Mouse (Mus musculus): ENCODE data around the gene Sumf1.
A peak's percentile ranks its signal among the peaks of the same experiment; 100 is the strongest.

Sumf1 gene

DNA sequence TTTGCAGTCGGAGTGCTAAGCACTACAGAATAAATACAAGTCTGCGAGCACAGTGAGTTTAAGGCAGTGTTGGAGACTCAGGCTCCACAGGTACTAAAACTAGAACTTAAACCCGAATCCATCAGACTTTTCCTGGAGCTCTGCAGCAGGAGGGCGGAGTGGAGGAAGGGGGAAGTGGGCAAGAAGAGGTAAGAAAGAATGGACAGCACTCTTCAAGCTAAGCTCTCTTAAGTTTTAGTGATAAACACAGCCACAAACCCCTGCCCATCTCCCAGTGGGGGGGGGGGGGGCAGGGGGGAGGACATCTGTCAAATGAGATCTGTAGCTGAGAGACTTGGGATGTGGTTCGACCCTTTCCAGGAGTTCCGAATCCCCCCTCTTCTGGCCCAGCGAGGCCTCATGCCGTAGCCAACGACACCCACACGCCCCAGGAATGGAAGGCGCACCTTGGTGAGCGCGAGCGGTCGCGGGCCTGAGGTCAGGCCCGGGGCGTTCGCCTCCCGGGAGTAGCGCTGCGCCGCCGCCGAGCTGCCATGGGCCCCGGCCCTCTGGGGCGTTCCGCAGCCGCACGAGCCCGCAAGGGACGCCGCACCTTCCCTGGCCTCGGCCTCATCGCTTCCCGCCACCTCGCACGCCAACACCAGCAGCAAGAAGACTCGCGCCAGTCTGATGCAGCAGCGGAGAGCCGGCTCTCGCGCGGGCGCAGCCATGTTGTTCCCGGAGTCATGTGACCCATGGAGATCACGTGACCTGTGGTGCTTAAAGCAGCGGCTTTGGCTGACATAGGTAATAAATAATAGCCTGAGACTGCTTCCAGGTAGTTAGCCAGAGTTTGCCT lies at the start of gene Sumf1:
TSS of gene Sumf1 (minus strand) at position 736 of the 838 bp plus-strand sequence.
- DNase-seq, result peak; percentile 97 to 98

DNA sequence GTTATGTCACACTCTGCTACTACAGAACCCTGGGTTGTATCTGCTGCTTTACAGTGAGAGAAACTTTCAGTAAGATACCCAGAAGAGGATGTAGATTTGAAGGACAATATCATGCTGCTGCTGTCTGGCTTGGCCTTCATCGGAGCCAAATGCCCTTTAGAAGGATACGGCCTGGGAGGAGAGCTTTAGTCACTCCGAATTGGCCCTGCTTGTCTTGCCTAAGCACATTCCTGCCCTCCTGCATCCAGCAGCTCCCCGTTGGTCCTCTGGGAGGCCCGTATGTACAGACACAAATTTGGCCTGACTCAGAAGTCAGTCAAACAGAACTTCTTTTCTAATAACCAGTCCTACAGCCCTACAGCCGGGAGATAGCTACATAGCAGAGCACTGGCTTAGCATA lies 49.2 kb upstream of the Sumf1 start:
- peak; percentile 32 to 45 for DNase-seq

DNA sequence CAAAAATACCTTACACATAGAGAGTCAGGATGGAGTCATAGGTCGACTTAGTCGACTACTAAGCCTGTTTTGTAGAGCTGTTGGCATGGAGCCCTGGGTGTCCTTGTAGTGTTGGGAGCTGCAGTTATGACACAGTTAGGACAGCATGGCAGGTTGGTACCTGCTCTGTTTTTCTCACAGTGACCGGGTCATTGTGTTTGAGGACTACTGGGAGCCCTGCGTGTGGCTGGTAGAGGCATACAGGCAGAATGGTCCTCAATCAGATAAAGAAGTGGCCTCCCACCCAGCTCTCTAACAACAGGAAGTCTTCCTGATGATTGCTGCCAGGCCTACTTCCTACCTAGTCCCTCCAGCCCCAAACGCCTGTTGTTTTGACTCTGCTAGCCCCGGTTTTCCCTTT lies 47.7 kb upstream of the Sumf1 start:
- peak in 1 of 2 experiments; percentile 49 for DNase-seq

DNA sequence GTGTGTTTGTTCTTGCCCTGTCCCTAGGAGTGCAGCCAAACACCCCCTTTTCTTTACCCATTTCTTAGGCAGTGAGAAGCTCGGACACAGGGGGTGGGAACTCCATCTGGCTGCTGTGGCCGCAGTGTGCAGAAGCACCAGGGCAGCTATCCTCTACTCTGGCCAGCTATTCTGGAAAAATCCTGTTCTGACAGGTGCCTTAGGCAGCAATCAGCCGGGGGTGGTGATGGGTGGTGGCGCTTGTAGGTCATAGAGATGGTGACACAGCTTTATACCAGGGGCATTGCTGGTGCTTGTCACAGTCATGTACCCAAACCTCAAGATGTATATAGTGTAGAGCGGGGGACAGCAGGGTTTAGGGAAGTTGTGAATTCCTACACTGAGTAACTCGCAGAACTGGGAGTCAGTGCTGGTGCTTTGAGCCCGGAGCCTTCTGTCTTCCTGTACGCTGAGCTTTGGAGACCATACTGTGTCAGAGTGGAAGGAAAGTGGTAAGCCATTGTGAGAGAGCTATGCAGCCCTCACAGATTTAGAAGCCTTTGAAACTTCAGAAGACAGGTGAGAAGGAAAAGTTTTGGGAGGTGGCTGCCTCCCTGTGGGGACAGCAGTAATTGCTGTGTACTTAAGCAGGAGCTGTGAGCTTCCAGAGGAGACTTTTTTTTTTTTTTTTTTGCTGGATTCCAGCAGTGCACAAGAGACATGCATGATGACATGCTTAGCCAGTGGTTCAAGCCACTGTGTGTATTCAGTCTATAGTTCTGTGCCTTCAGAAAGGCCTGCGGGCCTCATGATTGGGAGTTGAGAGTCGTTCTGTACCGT lies 46.7 kb upstream of the Sumf1 start:
- DNase-seq, result no peak

DNA sequence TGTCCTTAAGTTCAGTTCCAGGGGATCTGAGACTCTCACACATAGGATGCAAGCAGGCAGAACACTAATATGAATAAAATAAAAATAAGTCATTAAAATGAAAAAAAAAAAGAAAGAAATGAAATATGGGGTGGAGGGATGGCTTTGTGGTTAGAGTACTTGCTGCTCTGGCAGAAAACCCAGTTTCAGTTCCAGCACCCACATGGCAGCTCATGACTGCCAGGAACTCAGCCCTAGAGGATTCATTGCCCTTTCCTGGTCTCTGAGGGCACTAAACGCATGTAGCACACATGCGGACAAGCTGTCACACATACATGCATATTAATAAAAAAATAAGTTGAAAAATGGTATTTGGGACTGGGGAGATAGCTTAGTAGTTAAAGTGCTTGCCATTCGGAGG lies 45.2 kb upstream of the Sumf1 start:
- DNase-seq, result no peak

DNA sequence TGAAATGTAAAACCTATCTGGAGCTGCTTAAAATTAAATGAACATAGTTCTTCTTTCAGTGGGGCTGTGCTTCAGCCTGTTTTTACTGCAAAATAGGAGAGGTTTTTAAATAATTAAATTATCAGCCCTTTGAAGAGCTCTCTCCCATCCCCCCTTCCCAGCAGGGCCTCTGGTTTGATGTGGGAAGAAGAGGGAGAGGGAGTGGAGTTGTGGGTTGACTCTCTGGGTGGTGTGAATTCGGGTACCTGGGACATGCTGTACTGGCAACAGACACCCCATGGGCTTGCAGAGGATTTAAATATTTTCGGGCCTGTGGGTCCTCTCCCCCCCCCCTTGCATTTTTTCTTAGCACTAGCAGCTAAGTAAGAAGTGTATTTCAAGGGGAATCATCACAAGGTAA lies 43.2 kb upstream of the Sumf1 start:
- no peak for DNase-seq

DNA sequence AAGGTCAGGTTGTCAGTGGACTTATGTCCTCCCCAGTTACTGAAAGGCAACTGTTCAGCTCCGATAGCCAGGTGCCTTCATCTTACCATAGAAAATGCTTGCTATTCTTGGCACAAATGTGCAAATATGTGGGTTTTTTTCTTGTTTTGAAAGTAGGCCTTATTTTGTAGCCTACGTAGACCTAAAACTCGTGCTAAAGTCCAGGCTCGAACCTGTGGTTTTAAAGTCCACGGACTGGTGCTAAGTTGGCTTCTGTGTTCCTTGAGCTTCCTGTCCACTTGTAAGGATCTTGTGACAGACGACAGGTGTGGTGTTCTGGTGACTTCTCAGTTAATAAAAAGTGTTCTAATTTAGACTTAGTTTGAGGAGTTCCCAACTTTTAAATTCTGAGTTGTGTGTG lies 42.7 kb upstream of the Sumf1 start:
- DNase-seq, result no peak

DNA sequence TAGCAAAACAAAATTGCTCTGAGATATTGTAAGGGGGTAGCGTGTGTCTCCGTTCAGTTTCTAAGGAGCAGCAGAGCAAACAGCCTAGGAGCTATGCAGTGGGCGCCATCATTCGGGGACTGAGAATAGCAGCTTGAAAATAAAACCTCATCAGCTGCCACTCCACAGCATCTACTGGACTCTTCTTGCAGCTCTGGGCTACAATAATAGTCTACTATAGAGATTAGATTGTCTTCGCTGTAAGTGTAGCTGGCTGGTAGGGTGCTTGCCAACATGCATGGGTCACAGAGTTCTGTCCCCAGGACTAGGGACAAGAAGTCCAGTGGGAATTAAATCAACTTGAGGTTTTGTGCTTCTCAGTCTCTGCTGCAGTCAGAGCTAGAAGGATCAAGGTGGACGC lies 42.1 kb upstream of the Sumf1 start:
- no peak for DNase-seq

DNA sequence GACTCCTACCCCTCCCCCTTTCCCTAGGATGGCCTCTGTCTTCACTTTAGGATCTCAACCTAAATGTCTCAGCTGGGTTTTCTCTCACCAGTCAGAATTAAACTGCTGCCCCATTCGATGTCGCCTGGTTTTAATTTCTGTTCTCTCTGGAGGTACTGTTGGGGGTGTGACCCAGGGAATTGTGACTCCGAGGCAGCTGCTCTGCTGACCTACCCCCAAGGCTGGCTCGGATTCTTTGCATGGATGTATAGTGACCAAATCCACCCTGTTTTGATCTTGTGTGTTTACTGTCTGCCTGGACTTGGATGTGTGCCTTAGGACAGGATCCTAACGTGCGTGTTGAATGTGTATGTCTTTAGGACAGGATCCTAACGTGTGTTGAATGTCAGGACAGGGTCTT lies 40.8 kb upstream of the Sumf1 start:
- DNase-seq, result no peak

DNA sequence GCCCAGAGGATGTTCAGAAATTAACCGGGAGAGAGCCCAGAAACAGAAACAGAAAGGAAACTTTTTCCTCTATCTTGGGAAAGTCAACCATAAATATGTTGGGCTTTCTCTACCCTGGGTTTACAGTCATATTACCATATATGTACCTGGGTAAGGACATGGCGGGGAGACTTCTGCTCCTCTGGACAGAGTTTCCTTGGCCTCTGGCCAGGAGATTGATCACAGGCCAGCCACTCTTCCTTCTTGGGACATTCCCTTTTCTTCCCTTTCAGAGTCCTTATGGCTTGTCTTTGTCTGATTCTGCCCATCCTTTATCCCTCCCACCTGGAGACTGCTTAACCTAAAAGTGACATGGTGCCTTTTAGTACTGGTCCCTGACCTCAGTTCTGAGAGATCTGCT lies 39.6 kb upstream of the Sumf1 start:
- no peak for DNase-seq

DNA sequence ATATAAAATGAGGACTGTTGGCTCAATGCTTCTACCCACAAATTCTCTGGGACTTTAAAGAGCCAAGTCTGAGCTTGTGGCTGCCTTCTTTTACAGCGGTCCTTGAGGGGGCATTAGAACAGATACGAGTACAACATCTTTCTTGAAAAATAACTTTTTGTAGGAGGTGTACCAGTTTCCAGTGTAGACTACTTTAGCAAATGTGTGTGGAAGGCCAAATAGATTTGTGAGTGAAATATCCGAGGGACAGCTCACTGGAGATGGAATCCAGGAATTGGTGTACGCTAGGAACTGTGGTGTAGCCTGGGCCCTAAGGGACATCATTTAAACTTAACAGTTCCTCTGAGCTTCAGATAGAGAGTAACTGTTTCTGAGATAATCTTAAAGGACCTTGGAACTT lies 39.0 kb upstream of the Sumf1 start:
- no peak for DNase-seq

DNA sequence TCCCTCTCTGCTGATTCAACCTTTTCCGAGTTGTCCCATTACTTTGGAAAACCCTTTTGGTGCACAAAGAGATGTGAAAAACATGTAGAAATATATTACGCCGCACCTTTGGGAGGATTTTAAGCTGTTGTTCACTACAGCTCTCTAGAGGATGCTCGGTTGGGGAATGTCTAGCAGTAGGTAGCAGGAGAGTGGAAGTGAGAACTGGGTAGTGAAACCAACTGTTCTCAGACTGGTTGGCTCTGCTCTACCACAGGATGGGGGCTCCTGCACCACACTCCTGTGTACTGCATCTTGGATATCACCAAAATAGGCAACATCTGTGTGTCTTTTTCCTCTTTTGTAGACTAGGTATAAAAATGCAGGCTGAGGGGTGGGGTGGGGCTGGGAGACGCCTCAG lies 37.5 kb upstream of the Sumf1 start:
- no peak for DNase-seq

DNA sequence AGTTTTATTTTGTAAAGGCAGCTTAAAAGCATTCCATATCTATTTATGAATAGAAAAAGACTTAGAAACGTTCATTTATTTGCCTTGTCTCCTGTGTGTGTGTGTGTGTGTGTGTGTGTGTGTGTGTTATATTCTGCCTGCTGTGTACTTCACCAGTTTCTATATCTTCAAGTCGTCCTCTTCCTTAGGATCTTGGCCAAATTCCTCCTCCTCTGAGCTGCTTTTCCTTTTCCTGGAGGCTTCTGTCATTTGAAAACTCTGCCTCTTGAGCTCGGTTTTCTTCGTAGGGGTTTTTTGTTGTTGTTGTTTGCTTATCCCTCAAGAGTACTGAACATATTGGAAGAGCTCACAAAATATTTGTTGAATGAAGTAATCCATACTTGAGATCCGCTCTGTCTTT lies 37.1 kb upstream of the Sumf1 start:
- DNase-seq, result no peak

DNA sequence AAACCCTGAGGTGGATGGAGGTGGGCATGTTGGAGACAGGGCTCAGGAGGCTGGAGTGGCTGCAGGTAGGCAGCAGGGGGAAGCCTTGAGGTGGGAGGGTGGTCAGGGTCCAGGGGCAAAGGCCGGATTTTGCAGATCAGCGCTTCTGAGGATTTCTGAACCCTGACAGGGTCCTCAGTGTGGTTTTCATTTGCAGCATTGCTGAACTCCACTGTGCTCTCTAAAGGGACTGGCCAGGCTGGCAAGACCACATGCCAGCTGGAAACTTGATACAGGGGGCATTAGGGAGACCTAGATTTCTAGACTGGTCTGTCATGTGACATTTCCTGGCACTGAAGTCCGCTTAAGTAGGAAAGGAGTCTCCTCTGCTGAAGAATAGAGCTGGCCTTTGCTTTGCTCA lies 32.6 kb upstream of the Sumf1 start:
- DNase-seq, result no peak

DNA sequence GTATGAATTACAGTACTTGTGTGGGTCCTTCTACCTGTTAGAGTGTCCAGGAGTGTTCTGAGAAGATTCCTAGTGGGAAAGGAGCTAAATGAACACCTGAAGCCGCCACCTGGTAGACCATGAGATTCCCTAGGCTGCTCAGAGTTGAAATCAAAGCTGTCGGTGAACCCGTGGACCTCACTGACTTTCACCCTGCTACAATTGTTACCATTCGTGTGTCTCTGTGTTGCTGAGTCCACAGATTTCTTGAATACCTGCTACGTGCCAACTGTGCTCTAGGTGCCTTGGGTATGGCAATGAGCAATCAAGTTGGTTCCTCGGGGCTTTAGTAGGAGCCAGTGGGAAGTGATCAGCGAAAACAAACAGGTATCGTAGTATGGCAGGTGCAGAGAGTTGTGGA lies 31.4 kb upstream of the Sumf1 start:
- DNase-seq, result no peak

DNA sequence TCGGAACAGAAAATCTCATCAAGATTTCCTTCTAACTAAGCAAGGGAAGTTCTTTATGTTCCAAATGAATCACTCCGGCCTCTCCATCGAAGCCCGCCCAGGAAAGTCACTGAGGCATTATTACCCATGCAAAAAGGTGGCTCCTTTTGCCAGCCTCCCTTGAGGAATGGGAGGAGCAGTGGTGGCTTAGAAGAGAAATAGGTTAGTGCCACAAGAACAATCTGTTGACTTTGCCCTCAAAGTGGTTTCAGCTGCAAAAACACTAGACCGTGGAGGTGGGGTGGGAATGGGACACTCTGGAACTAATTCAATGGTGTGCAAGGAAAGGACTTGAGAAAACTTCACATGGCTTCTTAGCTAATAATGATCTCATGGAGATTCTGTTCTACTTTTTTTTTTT lies 30.7 kb upstream of the Sumf1 start:
- no peak for DNase-seq

DNA sequence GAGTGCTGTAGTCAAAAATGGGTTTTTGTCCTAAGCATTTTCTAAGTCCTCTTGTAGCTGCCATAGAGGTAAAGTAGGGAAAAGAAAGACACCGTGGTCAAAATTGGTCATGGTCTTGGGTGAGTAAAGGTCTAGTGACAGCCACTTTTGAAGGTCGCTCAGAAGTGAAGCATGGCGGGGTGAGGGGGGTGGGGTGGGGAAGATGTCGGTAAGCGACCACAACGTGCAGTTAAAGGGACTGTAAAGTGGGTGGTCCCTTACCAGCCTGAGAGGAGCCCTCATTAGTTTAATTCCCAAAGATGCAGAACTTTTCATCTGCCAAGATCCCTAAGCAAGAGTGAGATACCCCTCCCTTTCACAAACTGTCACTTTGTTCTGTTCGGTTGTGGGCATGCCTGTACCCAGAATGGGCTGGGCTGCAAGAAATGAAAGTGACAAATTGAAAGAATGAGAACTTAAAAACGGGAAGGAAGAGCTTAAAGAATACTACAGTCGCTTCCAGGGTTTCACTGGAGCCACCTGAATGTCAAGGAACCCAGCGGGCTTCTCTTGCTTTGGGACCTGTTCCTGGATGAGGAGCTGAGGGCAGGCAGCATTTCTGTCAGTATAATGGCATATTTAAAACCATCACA lies 29.0 kb upstream of the Sumf1 start:
- no peak for DNase-seq

DNA sequence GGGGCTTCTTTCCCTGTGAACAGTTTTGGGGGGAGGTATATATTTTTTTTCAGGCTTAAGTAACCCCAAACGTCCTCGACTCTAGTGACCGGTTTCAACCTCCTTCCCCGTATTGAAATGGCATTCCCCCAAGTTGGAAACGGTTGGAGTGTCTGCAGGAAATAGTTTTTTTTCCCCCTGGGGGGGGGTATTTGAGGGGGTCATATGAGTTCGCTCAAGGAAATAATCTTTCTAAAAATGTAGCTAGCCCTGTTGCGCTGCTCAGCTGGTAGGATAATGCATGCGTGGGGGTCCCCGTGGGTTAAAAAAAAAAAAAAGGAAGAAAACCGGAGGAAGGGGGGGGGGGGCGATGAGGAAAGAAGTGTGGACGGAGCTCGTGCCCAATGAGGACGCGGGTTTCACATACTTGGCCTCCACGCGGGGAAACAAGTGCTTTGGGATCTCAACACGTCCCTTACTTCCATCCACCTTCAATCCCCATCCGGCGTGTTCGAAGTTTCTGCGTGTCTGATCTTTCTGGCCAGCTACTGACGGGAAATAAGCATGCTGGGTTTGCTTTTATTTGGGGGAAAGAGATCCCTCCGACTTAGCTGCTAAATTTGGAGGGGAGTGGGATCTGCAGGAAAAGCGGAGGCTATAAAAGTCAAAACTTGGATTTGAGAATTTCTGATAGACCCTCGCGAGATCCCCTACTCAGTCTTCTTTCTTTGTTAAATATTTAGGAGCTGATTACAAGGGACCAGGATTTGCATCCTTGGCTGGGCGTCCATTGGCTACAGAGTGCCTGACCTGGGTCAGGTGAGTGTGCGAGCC lies 28.3 kb upstream of the Sumf1 start:
- DNase-seq, result peak; percentile 43 to 62

DNA sequence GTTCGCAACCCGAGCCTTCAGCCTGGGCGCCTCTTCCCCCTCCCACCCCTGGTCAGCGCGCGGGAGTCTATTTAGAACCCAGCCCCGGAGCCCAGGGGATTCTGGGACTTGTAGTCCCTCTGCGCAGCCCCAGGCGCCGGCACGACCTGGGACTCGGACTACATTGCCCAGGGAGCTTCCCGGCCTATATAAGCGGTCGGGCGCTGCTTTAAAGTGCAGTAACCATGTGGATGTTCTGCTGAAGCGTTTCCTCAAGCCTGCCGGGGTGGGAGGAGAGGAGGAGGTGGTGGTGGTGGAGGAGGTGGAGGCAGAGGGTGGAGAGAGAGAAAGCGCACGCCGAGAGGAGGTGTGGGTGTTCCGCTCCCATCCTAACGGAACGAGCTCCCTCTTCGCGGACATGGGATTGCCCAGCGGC lies 27.5 kb upstream of the Sumf1 start, which contains the start of gene Itpr1:
TSS of gene Itpr1 (plus strand) at position 216 of the 415 bp plus-strand sequence.
- DNase-seq, result peak; percentile 97 to 99

DNA sequence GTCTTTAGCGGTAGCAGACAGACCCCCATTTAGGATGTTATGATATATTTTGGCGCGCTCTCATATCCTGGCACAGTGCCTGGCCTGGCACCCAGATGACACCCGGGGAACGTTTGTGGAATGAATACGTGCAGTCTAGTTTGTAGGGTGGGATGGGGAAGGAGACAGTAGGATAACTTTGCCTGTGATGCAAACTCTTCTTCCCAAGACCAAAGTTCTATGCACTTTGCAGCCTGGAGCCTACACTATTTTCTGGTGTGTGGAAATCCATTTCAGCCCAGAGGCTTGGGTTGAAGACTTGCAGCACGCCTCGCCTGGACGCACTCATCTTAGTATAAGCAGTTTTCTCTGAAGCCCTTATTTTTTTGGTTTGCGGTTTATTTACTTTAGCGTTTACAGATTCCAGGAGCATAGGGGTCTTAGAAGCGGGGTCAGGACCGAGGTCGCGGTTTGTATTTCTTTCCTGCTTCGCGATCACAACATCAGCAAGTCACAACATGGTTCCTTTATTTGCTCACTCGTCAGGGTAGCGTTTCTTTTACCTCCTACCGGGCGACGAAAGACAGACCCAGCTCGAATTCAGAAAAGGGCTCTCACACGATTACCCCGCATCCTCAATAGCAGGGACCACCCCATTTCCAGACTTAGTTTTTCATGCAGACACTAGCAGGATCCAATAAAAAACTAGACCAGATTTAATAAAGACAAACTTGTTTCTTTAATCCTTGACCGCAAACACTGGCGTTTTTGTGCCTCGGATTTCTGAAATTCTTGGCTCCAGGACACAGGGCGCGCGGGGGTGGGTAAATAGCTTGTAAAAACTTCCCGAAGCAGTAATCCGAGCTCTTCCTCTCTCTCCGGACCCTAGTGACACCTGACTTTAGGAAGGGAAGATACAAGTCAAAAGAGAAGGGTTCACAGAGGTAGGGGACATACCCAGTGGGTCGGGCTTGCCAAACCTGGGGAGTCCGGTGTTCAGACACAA lies 26.8 kb upstream of the Sumf1 start:
- peak; percentile 37 to 59 for DNase-seq

DNA sequence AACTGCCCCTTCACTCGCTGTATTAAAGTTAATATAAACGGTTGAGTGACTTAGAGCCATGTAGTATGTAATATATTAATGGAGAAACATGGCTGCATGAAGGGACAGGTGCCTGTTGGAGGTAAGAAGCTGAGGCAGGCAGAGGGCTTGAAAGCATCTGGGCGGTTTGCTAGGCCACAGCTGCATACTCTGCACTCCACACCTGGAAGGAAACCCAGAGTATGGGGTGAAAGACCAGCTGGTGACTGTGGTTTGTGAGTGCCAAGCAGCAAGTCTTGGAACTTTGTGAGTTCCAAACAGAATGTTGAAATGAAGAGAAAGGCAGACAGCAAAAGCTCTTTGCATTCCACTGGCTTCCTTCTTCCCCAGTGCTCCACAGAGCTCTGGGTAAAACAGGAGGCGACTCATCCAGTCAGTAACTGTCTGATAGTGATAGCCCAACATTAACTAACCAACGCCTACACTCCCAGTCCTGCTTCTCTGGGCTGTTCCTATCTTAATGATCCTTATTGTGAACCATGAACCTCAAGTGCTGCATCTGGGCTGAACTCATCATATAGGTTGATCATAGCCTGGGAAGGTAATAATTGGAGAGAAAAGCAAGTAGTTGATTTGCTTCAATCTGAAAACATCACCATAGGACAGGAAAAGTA lies 21.7 kb upstream of the Sumf1 start:
- no peak for DNase-seq
